8 mouse cellular contexts compared by ENCODE assay signal in genomic region chr6:71543686-71544499, GRCm38 (mm10). TPM values are rescaled to one million over a fixed set of nuclear protein-coding genes. Genes with fewer than 3 reads are reported as not detected.
DNase-seq lines count a peak whose midpoint lies in the region; ATAC-seq and TF ChIP-seq lines count a peak whose summit lies in the region.

TSS of gene Chmp3 (plus strand) at chr6:71543797.

- peak; percentile 85 for DNase-seq in WW6 (ENCODE audit: low read depth, low spot score)
- DNase-seq in cerebellum, postnatal 4 days (ENCODE audit: low spot score in 2 of 2): peak; percentile 91 to 94
- peak; percentile 98 for DNase-seq in gastrocnemius, adult 2 months
- DNase-seq in hindbrain, postnatal 0 days (ENCODE audit: low spot score): peak; percentile 95
- peak; percentile 95 to 97 for DNase-seq in left cerebral cortex, adult 2 months (ENCODE audit: extremely low spot score in 1 of 2, low spot score in 2 of 2)
- DNase-seq in right cerebral cortex, adult 2 months (ENCODE audit: low spot score in 2 of 2): peak; percentile 95 to 96
- peak; percentile 95 for DNase-seq in urinary bladder, postnatal 14 days (ENCODE audit: low spot score)

- peak within 1 kb of the TSS; percentile 87 for H3K9ac ChIP-seq in hindbrain, postnatal 0 days (replicated peaks; ENCODE audit: low read length)

- peak; percentile 98 for ATAC-seq in hindbrain, postnatal 0 days
- ATAC-seq in megakaryocyte, adult 5-6 weeks (ENCODE audit: poor library complexity, severe bottlenecking): peak; percentile 93

- H3K4me2 ChIP-seq in hindbrain, postnatal 0 days (ENCODE audit: low read depth, low read length): peak within 1 kb of the TSS; percentile 65

- peak within 1 kb of the TSS; percentile 98 for H3K27ac ChIP-seq in gastrocnemius, adult 2 months
- peak within 1 kb of the TSS; percentile 97 for H3K27ac ChIP-seq in hindbrain, postnatal 0 days
- peak within 1 kb of the TSS; percentile 92 for H3K27ac ChIP-seq in left cerebral cortex, adult 2 months

- H3K9me3 ChIP-seq in hindbrain, postnatal 0 days (ENCODE audit: low read length): no peaks in the 10 kb centered on the region

- H3K4me1 ChIP-seq in hindbrain, postnatal 0 days (ENCODE audit: insufficient read depth, low read length): no peaks in the 10 kb centered on the region

- H3K27me3 ChIP-seq in hindbrain, postnatal 0 days (ENCODE audit: insufficient read depth, low read length): no peaks in the 10 kb centered on the region

- H3K36me3 ChIP-seq in hindbrain, postnatal 0 days (ENCODE audit: insufficient read depth, low read length): no peaks in the 10 kb centered on the region

- no peak for TF ChIP-seq CTCF in gastrocnemius, adult 2 months (IDR thresholded peaks at IDR 0.05)
- TF ChIP-seq CTCF in hindbrain, postnatal 0 days (IDR thresholded peaks at IDR 0.05; ENCODE audit: low read depth): no peak
- no peak for TF ChIP-seq CTCF in left cerebral cortex, adult 2 months (IDR thresholded peaks at IDR 0.05)

- WGBS in hindbrain, postnatal 0 days: under 1% methylated on average over 59 of the region's 59 CpGs

- intact Hi-C loops in gastrocnemius, adult 2 months (cut with DNase I): loop anchor here (2.0 to 5.0 kb wide), 3 partner anchors 49 to 102 kb away; partner anchors contain the start of genes Kdm3a and Rmnd5a
- intact Hi-C loops in left cerebral cortex, adult 2 months (cut with DNase I): loop anchor here (2.0 to 5.0 kb wide), 4 partner anchors 49 to 278 kb away; partner anchors contain the start of genes Krcc1 and Rmnd5a

- H3K4me3 ChIP-seq in gastrocnemius, adult 2 months: peak within 1 kb of the TSS; percentile 85
- H3K4me3 ChIP-seq in hindbrain, postnatal 0 days (ENCODE audit: low read length): peak within 1 kb of the TSS; percentile 73
- H3K4me3 ChIP-seq in left cerebral cortex, adult 2 months: peak within 1 kb of the TSS; percentile 88

RNA-seq across cellular contexts. Expression of gene Chmp3, which starts in this region (rescaled TPM):
- 10 to 100 TPM; 41.9 to 45.6 TPM for total RNA-seq in gastrocnemius, adult 2 months (2021)
- 42.4 and 43.6 TPM in 2 replicates for total RNA-seq in hindbrain, postnatal 0 days (2014; rRNA removed)
- 52.2 and 57.9 TPM in 2 replicates for polyA plus RNA-seq in hindbrain, postnatal 0 days (2015; fragmentation: Nextera tagmentation; extraction: Ambion mirVana)
- 100 to 1,000 TPM in 1 of 2 experiments, 10 to 100 TPM in 1; 100.0 to 109 TPM for total RNA-seq in left cerebral cortex, adult 2 months (2021)
- total RNA-seq in megakaryocyte, adult 5-6 weeks (2015): 45.7 and 54.8 TPM in 2 replicates
- total RNA-seq in megakaryocyte, adult 5-6 weeks (2017): 172 and 215 TPM in 2 replicates

Comparison
In these comparisons a context has a peak if more than half of its experiments do, and no peak if none do; other contexts are left out.
1. Peak in every context shown above with its lines: DNase-seq, ATAC-seq, H3K4me3 ChIP-seq and H3K27ac ChIP-seq.